9 mouse cellular contexts compared by ENCODE assay signal in the genomic region with DNA sequence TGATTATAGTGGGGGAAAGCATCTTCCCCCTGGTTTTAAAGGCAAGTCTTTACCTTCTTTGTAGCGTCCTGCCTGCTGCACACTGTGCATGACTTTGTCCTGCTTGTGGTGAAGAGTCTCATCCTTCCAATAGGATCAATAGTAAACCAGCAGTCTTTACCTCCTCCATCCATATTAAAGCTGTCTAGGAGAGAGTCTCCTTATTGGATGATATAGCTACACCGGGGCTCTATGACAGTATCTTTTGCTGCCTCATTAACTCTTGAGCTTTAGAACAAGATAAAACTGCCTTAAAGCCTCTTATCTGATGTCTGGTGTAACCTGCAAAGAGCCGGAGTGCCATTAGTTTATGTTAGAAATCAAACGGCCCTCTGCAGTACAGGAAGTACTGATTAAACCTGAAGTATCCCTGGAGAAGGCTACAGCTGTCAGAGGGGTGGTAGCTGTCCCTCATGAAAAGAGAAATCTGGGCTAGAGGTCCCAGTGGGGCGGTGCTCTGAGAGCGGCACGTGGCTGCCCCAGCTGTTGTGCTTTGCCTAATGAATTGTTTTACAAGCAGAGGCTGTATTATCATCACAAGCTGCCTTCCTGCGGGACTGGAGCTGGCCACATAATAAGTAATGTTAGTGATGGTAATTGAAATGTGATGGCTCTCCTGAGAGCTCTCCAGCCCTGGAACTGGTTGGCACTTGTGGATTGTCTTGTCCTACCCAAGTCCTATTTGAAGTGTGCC. TPM values are rescaled to one million over a fixed set of nuclear protein-coding genes. Genes with fewer than 3 reads are reported as not detected.
DNase-seq lines count a peak whose midpoint lies in the region; ATAC-seq and TF ChIP-seq lines count a peak whose summit lies in the region.
"Had no signal": no experiment of that assay in that cellular context is flagged by ENCODE, and none has a peak within 500 bp of the region (broad histone marks: within the 10 kb centered on the region; RNA-seq: fewer than 3 reads in every experiment).

No protein-coding gene starts in this region.

- H3K9ac ChIP-seq in lung, embryonic 16.5 days (ENCODE audit: low read length), result no peak overlapping the region
- H3K9ac ChIP-seq in neural tube, embryonic 13.5 days, result 0 out of 2 replicates have a peak overlapping the region, but pooled peaks have one; percentile 32
- H3K9ac ChIP-seq: lung, embryonic 15.5 days had no signal

- H3K36me3 ChIP-seq in lung, embryonic 16.5 days (ENCODE audit: control insufficient read depth, insufficient read depth, low read length), result no peaks in the 10 kb centered on the region
- H3K36me3 ChIP-seq in neural tube, embryonic 13.5 days, result no peaks in the 10 kb centered on the region
- H3K36me3 ChIP-seq: lung, embryonic 15.5 days had no signal

- H3K9me3 ChIP-seq in lung, embryonic 16.5 days (ENCODE audit: control insufficient read depth, low read length), result no peaks in the 10 kb centered on the region
- no peaks in the 10 kb centered on the region for H3K9me3 ChIP-seq in neural tube, embryonic 13.5 days
- H3K9me3 ChIP-seq: lung, embryonic 15.5 days had no signal

- intact Hi-C loops in heart, postnatal 10 days (cut with DNase I), result no loop called here

- peak; percentile 28; the same call in 1 of the 2 replicates for ATAC-seq in lung, embryonic 16.5 days (ENCODE audit: low read depth)
- ATAC-seq in neural tube, embryonic 13.5 days (ENCODE audit: low read depth), result peak; percentile 88

- H3K4me3 ChIP-seq in lung, embryonic 16.5 days (ENCODE audit: low read length), result no peak overlapping the region
- no peak overlapping the region for H3K4me3 ChIP-seq in lung, adult 2 months (replicated peaks; ENCODE audit: extremely low read depth, low read depth, low read length)
- no peak overlapping the region for H3K4me3 ChIP-seq in neural tube, embryonic 13.5 days
- H3K4me3 ChIP-seq: lung, embryonic 15.5 days had no signal

- H3K27me3 ChIP-seq in lung, embryonic 16.5 days (ENCODE audit: control insufficient read depth, insufficient read depth, low read depth, low read length), result no peaks in the 10 kb centered on the region
- peaks cover 74% of the 10 kb centered on the region for H3K27me3 ChIP-seq in neural tube, embryonic 13.5 days
- H3K27me3 ChIP-seq: lung, embryonic 15.5 days had no signal

- 18% methylated on average over 8 of the region's 8 CpGs for WGBS in lung, embryonic 16.5 days
- WGBS in lung, adult 2 months, result 28% methylated on average over 8 of the region's 8 CpGs
- 14% methylated on average over 8 of the region's 8 CpGs for WGBS in neural tube, embryonic 13.5 days

- no peak for TF ChIP-seq POLR2A in lung, adult 2 months (IDR thresholded peaks at IDR 0.05; ENCODE audit: borderline replicate concordance, extremely low read depth, low read depth, low read length)

- no peak for TF ChIP-seq CTCF in lung, adult 2 months (IDR thresholded peaks at IDR 0.05; ENCODE audit: insufficient read depth, low read length)

- no peak overlapping the region for H3K4me2 ChIP-seq in lung, embryonic 16.5 days (ENCODE audit: low read depth, low read length)
- H3K4me2 ChIP-seq in neural tube, embryonic 13.5 days, result peak overlapping the region; percentile 24; the same call in 1 of the 2 replicates
- H3K4me2 ChIP-seq: lung, embryonic 15.5 days had no signal

- H3K27ac ChIP-seq in lung, embryonic 16.5 days (ENCODE audit: low read length), result no peak overlapping the region
- peak overlapping the region; percentile 40 for H3K27ac ChIP-seq in neural tube, embryonic 13.5 days (replicated peaks)
- H3K27ac ChIP-seq: lung, embryonic 15.5 days had no signal

- no peak for DNase-seq in lung, adult 2 months
- peak; percentile 40 to 62 for DNase-seq in heart, postnatal 10 days
- DNase-seq in kidney, postnatal 4 days, result peak; percentile 48 to 65
- no peak for DNase-seq in testis, postnatal 14 days (ENCODE audit: low spot score)
- no peak for DNase-seq in right cerebral cortex, adult 18-20 months
- DNase-seq in B cell, adult 2 months, result no peak

- H3K4me1 ChIP-seq in lung, embryonic 16.5 days (replicated peaks; ENCODE audit: control insufficient read depth, insufficient read depth, low read length), result peaks cover 12% of the 10 kb centered on the region
- peaks cover 3% of the 10 kb centered on the region for H3K4me1 ChIP-seq in lung, adult 2 months (ENCODE audit: control insufficient read depth, insufficient read depth, low read length)
- H3K4me1 ChIP-seq in neural tube, embryonic 13.5 days (replicated peaks), result peaks cover 12% of the 10 kb centered on the region

RNA-seq across cellular contexts. Expression of a gene that starts 36.3 kb away (rescaled TPM):
- 21.7 and 23.5 TPM in 2 replicates for polyA plus RNA-seq in lung, embryonic 16.5 days (2015; fragmentation: Nextera tagmentation; extraction: Ambion mirVana)
- polyA plus RNA-seq in lung, adult 2 months (2012; rRNA removed), result 11.4 and 14.1 TPM in 2 replicates
- total RNA-seq in heart, postnatal 10 days (2021), result 1 to 10 TPM; 8.0 to 9.1 TPM
- 31.7 and 33.6 TPM in 2 replicates for polyA plus RNA-seq in neural tube, embryonic 13.5 days (2015; fragmentation: Nextera tagmentation; extraction: Ambion mirVana)

RNA-seq across cellular contexts. Expression of a gene that starts 36.7 kb away (rescaled TPM):
- 54.4 and 56.9 TPM in 2 replicates for polyA plus RNA-seq in lung, embryonic 16.5 days (2015; fragmentation: Nextera tagmentation; extraction: Ambion mirVana)
- polyA plus RNA-seq in lung, adult 2 months (2012; rRNA removed), result 18.4 and 27.3 TPM in 2 replicates
- 10 to 100 TPM; 59.7 to 66.2 TPM for total RNA-seq in heart, postnatal 10 days (2021)
- polyA plus RNA-seq in neural tube, embryonic 13.5 days (2015; fragmentation: Nextera tagmentation; extraction: Ambion mirVana), result 31.5 and 31.9 TPM in 2 replicates

Comparison
In these comparisons a context has a peak if more than half of its experiments do, and no peak if none do; other contexts are left out.
1. DNase-seq: peak in heart, postnatal 10 days (2 of 2) and kidney, postnatal 4 days (2 of 2); none in lung, adult 2 months (single experiment), testis, postnatal 14 days (single experiment), right cerebral cortex, adult 18-20 months (single experiment) and B cell, adult 2 months (0 of 2).